Mouse (Mus musculus) neural tube, embryonic 13.5 days (tissue): Measurements from ENCODE around the gene Ing2. TPM values are rescaled to one million over a fixed set of nuclear protein-coding genes. Genes with fewer than 3 reads are reported as not detected.

Experiments
- ATAC-seq: fragments of 200-750 bp; cut with Nextera tagmentation; 2 replicates; pipeline ENCODE4 v1.8.0; 2017; ENCODE audit warnings: low read depth, mild to moderate bottlenecking, moderate TSS enrichment, moderate library complexity
- H3K27ac ChIP-seq: fragments of 300-500 bp; sonication (generic); replicated peaks from 2 replicates; pipeline ENCODE4 v1.5.1; 2015; ENCODE audit warnings: moderate library complexity, mild to moderate bottlenecking, inconsistent platforms
- H3K27me3 ChIP-seq: fragments of 300-500 bp; sonication (generic); 2 replicates; pipeline ENCODE4 v1.6.1; 2015; ENCODE audit warnings: mild to moderate bottlenecking, inconsistent platforms
- H3K36me3 ChIP-seq: fragments of 300-500 bp; sonication (generic); 2 replicates; pipeline ENCODE4 v1.6.1; 2015; ENCODE audit warnings: mild to moderate bottlenecking, inconsistent platforms
- H3K4me1 ChIP-seq: fragments of 300-500 bp; sonication (generic); replicated peaks from 2 replicates; pipeline ENCODE4 v1.6.1; 2015; ENCODE audit warnings: inconsistent platforms
- H3K4me2 ChIP-seq: fragments of 300-500 bp; sonication (generic); 2 replicates; pipeline ENCODE4 v1.6.1; 2015; ENCODE audit warnings: inconsistent platforms, mild to moderate bottlenecking, moderate library complexity
- H3K4me3 ChIP-seq: fragments of 300-500 bp; sonication (generic); 2 replicates; pipeline ENCODE4 v1.5.1; 2015; ENCODE audit warnings: mild to moderate bottlenecking, inconsistent platforms
- H3K9ac ChIP-seq: fragments of 300-500 bp; sonication (generic); 2 replicates; pipeline ENCODE4 v1.6.1; 2015; ENCODE audit warnings: moderate library complexity, mild to moderate bottlenecking, inconsistent platforms
- H3K9me3 ChIP-seq: fragments of 300-500 bp; sonication (generic); 2 replicates; pipeline ENCODE4 v1.6.1; 2016; ENCODE audit warnings: inconsistent platforms
- WGBS: fragments of 180-500 bp; shearing (Covaris S2); methylation state at CpG from one replicate; pipeline ENCODE4 v1.1.7; 2015; 5-methylcytosine and 5-hydroxymethylcytosine counted together
- polyA plus RNA-seq: library from polyadenylated mRNA; unstranded; fragments of >200 nt; fragmentation: Nextera tagmentation; extraction: Ambion mirVana; gene quantifications from 2 replicates; pipeline ENCODE4 v1.2.1, GENCODE M21; 2015

Gene Ing2
- polyA plus RNA-seq, 1 experiment from 2014 or later, result 8.5 TPM

DNA sequence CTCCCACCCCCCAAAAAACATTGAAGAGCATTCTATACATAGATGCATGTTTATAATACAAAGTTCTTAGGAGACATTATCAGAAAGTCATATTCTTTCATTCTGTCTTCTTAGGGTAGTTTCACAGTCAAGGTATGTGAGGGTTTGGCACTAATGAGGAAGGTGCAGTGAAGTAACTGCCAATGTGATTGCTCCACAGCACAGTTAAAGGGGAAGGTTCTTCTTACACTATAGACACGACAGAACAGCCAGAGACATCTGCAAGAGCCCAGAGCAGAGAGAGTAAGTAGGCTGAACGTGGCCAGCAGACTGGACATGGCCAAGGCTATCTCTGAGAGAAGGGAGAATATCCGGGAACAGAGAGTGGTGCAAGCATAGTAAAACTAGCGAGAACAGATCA, 38.2 kb downstream of the Ing2 start:
- 54% methylated on average over 4 of the region's 4 CpGs for WGBS
- Histone ChIP-seq H3K9ac (no peak overlapping the region), H3K4me1 (no peaks in the 10 kb centered on the region; the same call in 1 of the 2 replicates), H3K4me2 (no peak overlapping the region), H3K9me3 (no peaks in the 10 kb centered on the region), H3K4me3 (no peak overlapping the region), H3K27me3 (no peaks in the 10 kb centered on the region), H3K27ac (no peak overlapping the region), H3K36me3 (no peaks in the 10 kb centered on the region)
- no peak for ATAC-seq

DNA sequence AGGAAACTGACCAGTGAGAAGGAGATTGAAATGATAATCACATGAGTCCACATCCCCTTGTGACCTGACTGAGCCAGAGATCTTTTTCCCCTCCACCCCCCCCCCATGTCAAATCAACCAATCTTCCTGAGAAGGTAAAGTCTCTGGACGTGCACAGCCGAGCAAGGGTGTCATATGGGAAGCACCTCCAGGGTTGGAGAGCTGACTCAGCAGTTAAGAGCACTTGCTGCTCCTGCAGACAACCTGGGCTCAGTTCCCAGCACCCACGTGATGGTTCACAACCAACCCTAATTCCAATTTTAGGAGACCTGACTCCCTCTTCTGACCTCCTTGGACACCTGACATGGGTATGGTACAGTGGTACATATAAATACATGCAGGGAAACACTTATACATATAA, 39.3 kb downstream of the Ing2 start:
- no peak overlapping the region for H3K9ac ChIP-seq
- no peaks in the 10 kb centered on the region for H3K36me3 ChIP-seq
- no peaks in the 10 kb centered on the region for H3K4me1 ChIP-seq
- H3K4me3 ChIP-seq, result no peak overlapping the region
- ATAC-seq, result no peak
- H3K27me3 ChIP-seq, result no peaks in the 10 kb centered on the region
- H3K27ac ChIP-seq, result no peak overlapping the region
- 78% methylated on average over 3 of the region's 3 CpGs for WGBS
- H3K9me3 ChIP-seq, result peaks cover 5% of the 10 kb centered on the region; the same call in 1 of the 2 replicates
- H3K4me2 ChIP-seq, result no peak overlapping the region

DNA sequence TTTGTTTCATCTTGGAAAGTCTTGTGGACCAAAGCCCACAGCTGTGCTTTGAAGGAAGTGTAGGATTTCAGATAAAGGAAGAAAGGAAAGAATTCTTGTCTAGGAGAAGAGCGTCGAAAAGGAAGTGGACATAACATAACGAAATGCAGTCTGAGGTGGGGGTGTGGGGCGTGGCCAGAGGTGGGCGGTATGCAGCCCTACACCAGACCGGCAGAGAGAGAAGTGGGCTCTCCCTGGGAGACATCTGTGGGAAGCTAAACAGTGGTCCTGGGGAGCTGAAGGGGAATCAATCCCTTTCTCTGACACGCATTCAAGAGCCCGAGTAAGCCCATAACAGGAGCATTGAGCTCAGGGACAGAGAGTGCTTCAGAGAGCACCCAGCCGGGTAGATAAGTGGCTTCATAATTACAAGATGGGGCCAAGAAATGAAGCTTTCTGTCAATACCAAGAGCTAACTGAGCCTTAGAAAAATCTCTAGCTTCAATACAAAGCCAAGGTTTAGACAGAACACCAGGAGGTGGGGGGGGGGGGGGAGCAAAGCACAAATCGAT, 40.5 kb downstream of the Ing2 start:
- no peaks in the 10 kb centered on the region for H3K4me1 ChIP-seq
- no peak overlapping the region for H3K4me2 ChIP-seq
- no peak for ATAC-seq
- H3K9me3 ChIP-seq, result peaks cover 11% of the 10 kb centered on the region; the same call in 1 of the 2 replicates
- H3K4me3 ChIP-seq, result no peak overlapping the region
- H3K36me3 ChIP-seq, result no peaks in the 10 kb centered on the region
- no peak overlapping the region for H3K27ac ChIP-seq
- H3K9ac ChIP-seq, result no peak overlapping the region
- WGBS, result 51% methylated on average over 10 of the region's 10 CpGs
- no peaks in the 10 kb centered on the region for H3K27me3 ChIP-seq

DNA sequence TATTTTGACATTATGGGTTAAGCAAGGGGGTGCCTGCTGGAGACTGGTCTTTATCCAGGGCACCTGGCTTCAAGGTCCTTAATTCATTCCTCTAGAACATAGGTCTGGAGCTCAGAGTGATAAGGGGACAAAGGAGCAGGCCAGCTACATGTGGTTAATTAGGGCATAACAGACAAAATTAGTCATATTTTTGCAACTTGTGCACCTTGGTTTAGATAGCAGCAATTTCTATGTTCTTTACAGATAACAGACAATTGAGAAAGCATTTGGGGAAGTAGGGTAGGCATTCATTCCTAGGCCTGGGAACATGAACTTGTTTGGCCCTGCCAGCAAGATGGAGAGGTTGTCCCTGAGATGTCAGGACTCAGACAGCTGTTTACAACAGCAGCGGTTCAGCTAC, 54.2 kb downstream of the Ing2 start:
- 92% methylated on average over 1 of the region's 1 CpGs for WGBS
- Histone ChIP-seq H3K4me3 (no peak overlapping the region), H3K9ac (no peak overlapping the region), H3K27ac (no peak overlapping the region), H3K4me2 (no peak overlapping the region), H3K9me3 (peaks cover 8% of the 10 kb centered on the region; the same call in 1 of the 2 replicates), H3K36me3 (no peaks in the 10 kb centered on the region), H3K27me3 (no peaks in the 10 kb centered on the region), H3K4me1 (no peaks in the 10 kb centered on the region)
- no peak for ATAC-seq

Other genes with a start within 250 kb of the Ing2 start
- gene Stox2, start 229.2 kb downstream of the Ing2 start, polyA plus RNA-seq, result 33.5 and 36.7 TPM in 2 replicates
- 40.7 and 43.1 TPM in 2 replicates for gene Trappc11, start 142.1 kb downstream of the Ing2 start, polyA plus RNA-seq
- gene Rwdd4a, start 141.9 kb downstream of the Ing2 start, polyA plus RNA-seq, result 31.8 and 37.5 TPM in 2 replicates
- 37.2 and 42.3 TPM in 2 replicates for gene Cdkn2aip, start 38.4 kb upstream of the Ing2 start, polyA plus RNA-seq
- gene Cldn24, start 146.6 kb upstream of the Ing2 start, polyA plus RNA-seq, result not detected in 2 replicates
- gene Cldn22, start 148.9 kb upstream of the Ing2 start, polyA plus RNA-seq, result not detected in 2 replicates